Mouse (Mus musculus) ZHBTc4 (cell line): ENCODE data around the gene Lyz1.
"Not testable (repeated sequence)": the region's sequence is repeated elsewhere in the genome, so short reads cannot be mapped to it uniquely, and the experiment has no call there.

ENCODE experiments used
- DNase-seq: peaks from one replicate; pipeline ENCODE4 v3.0.0-alpha.2; 2011; ENCODE audit warnings: low read depth, low spot score

The Lyz1 gene

DNA sequence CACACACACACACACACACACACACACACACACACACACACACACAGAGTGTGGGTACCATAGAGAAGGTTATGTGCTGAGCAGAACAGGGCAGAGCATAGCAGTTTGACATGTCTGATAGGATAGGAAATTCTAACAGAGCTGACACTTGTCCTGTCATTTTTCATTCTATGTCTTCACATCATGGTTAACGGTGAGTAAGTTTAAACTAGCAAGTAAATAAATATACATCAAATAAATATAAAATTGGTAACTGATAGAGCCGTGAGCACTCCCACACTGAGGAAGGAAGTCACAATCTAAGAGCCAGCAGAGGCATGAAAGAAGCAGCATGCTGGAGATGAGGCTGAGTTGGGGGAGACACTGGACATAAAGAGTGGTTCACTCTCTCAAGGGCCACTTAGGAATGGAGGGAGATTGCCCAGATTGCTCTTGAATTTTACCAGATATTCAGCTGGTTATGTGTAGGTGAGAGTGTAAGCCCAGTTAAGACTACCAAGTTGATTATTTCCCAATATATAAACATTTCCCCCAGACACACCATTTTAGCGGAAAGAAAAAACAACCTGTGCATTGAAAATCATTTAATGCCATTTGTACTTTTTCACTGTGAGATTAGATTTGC, 5.3 kb downstream of the Lyz1 start:
- DNase-seq: no peak

DNA sequence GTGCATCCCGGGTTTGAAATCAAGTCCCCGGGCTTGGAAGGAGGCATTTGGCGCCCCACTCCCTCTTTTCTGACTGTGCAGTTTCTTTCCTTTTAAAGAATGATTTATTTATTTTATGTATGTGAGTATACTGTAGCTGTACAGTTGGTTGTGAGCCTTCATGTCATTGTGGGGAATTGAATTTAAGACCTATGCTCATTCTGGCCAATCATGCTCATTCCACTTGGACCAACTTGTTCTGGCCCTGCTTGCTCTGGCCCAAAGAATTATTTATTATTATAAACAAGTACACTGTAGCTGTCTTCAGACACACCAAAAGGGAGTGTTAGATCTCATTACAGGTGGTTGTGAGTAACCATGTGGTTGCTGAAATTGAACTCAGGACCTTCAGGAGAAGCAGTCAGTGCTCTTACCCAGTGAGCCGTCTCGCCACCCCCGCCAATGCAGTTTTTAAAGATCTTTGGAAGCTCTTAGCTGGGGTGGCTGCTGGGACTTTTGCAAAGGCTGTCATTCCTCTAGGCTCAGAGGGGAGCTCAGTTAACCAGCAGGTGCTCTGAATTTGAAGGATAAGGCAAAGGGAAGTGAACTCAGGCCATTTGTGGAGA, 6.2 kb downstream of the Lyz1 start:
- DNase-seq: no peak

DNA sequence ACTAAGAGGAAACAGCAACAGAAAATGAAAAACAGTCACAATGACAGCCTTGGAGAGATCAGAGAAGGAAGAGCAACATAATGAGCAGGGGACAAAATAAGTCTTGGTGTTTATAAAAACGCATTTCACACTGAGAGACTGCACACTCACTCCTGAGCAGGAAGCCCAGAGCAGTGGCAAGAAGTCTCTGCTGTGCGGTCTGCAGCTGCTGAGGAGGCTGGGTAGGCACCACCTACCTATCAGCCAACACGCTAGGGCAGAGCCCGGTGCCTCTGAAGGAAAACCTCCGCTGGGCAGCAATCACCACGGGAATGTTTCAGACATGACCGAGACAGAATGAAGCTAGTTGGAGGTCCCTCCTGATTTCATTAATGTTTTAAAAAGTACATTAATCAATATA, 7.1 kb downstream of the Lyz1 start:
- not testable (repeated sequence) for DNase-seq

DNA sequence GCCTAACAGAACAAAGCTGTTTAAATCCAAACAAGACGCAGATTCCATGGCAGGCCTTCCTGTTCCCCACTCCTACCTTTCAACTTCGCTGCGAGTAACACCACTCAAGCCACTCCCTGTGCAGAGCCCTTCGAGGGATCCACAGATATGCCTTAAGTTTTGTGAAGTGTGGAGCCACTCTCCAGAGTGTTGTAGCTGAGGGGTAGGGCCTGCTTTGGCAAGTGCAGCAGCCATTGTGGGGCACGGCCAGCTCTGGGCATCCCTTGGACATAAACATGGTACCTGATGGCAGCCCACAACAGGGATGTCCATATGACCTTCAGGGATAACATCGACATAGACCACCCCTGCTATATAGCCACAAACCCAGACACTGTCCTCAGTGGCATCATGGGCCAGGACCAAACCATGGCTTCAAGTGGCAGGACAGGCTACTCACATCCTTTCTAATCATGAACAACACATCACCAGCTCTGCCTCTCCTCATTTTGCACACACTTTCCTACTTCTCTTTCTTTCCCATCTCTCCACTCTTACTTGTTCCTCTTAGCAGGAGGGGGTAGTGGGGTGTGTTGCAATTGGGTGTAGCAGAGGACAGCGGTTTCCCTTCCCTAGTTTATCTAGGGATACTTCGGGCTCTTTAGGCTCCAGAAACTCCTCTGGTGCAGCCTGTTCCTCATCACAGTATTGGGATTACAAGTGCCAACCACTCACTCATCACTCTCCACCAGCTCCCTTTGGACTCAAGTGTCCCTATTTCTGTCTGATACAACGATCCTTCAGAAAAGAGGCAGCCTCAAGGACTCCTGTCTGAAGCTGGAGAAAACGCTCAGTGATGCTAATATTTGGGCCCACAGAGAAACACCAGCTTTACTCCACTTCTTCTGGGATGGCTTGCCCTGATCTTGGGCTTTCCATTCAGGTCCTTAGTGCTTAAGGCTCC, 7.8 kb downstream of the Lyz1 start:
- DNase-seq: no peak

DNA sequence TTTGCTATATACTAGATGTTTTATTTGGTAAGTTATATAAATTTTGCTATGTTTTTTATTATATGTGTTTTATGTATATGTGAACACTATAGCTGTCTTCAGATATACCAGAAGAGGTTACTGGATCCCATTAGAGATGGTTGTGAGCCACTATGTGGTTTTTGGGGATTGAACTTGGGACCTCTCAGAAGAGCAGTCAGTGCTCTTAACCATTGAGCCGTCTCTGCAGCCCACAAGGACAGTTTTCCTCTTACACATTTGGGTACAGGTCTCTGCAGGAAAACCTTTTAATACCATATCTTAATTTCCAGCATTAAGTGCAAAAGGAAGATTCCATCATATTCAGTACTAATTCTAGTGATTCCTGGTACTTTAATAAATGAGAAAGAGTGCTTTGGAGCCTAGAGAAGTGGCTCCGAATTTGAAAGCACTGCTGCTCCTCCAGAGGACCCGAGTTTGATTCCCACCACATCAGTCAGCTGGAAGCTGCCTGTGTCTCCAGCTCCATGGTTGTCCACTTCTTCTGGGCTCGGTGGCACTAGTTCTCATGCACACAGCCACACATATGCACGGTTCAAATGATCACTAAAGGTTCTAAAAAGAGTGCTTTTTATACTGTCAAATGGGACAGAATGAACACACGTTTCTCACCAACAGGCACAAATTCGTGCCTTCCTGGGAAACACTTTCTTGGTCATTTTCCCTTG, 8.6 kb downstream of the Lyz1 start:
- DNase-seq: no peak

DNA sequence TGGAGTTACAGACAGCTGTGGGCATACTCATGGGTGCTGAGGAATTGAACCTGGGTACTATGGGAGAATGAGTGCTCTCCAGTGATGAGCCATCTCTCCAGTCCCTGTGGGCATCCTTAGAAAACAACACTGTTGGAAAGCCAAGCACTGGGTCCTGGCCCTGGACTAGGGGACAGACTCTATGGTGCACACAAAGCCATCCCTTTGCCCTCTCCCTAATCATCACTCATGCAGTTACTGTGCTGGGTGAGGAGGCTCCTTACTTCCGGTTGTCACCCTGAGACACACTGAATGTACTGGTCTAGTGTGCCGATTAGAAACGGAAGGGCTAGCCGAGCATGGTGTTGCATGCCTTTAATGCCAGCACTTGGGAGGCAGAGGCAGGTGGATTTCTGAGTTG, 9.5 kb downstream of the Lyz1 start:
- DNase-seq: not testable (repeated sequence)

DNA sequence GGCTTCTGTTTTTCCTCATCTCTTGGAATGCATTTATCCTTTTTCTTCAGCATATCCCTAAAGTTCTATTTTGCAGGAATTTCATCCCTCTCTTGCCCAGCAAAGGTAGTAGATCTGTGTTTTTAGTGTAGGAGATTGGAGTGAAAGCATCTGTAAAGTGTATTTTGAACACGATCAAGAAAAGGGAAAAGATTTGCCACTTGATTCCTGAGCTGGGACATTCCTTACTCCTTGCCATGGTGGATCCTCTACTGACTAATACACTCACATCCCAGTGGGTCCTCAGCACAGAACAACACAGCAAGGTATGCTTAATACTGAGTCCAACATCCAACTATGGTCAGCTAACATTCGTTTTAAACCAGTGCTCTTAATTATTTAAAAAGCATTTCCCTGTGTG, 10.1 kb downstream of the Lyz1 start:
- DNase-seq: no peak

DNA sequence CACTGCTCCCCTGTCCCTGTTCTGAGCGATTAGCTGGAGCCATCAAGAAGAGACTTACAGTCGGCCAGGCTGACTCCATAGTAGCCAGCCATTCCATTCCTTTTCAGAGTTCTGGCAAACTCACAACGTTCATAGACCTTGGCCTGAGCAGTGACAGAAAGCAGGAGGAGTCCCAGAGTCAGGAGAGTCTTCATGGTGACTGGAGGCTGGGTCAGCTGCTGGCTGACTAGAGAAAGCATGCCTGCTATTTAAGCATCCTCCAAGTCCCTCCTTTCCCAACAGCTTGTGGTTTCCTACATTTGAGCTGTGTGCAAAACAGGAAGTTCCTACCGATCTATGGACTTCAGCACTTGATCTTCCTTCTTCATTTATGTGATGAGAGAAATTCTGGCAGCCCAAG, 10.6 kb downstream of the Lyz1 start, which contains the start of gene Lyz2:
Lyz2 (minus strand) TSS at position 273 of the 400 bp plus-strand sequence.
- no peak for DNase-seq

DNA sequence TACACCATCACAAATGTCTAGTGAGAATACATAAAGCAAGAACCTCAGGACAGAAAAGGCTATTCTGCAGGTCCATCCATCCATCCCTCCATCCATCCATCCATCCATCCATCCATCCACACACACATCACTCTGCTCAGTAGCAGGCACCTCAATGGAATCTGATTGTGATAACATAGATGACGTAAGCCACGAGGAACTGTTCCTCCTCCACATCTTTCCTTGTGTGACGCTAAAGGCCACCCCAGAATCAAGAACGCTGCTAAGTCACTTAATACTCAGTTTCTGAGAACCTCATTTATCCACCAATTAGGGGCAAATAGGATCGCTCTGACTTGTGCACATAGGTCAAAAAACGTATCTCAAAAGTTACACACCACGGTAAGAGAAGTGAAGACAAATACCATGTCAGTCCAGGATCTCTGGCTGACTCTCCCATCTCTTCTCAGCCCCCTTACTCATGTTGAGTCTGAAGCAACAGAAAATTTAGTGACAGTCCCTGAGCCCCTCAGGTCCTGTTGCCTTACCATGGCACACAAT, 11.2 kb downstream of the Lyz1 start:
- DNase-seq: no peak

DNA sequence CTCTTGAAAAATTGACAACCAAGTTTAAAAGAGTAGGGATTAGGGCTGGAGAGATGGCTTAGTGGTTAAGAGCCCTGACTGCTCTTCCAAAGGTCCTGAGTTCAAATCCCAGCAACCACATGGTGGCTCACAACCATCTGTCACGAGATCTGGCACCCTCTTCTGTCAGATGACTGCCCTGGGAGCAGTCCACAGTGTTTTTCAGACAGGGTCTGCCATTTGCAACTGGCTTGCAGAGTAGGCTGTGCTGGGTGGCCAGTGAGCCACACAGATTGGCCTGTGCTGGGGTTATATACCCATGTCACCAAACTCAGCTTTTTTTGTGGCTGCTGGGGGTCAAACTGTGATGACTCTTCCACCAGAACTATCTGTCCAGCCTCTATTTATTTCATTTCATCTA, 12.7 kb downstream of the Lyz1 start:
- DNase-seq: no peak

DNA sequence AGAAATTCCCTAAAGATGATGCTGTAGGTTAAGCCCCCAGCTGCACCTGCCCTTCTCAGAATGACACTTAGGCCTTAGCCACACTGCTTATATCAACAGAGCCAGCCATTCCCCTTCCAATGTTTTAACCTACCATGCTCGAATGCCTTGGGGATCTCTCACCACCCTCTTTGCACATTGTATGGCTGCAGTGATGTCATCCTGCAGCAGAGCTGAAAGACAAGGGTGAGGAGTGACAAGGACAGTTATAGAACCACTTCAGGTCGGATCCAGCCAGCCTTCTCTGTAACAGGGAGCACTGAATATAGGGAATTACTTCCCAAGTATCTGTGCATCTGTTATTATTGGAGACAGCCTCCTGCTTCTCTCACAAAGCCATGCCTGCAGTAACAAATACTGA, 14.2 kb downstream of the Lyz1 start:
- not testable (repeated sequence) for DNase-seq

DNA sequence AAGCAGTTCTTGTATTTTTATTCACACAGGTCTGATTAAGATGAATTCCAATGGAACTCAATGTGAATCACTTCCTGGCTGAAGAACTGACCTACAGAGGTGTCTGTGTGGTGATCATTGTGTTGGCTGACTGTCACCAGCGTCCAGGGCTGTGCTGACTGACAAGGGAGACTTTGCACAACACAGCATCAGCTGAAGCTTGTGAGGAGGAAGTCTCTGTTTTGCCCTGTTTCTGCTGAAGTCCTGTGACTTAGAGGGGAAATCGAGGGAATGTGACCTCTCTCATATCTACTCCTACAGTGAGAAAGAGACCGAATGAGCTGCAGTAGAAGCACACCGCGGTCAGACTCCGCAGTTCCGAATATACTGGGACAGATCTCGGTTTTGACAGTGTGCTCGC, 14.9 kb downstream of the Lyz1 start:
- DNase-seq: not testable (repeated sequence)

DNA sequence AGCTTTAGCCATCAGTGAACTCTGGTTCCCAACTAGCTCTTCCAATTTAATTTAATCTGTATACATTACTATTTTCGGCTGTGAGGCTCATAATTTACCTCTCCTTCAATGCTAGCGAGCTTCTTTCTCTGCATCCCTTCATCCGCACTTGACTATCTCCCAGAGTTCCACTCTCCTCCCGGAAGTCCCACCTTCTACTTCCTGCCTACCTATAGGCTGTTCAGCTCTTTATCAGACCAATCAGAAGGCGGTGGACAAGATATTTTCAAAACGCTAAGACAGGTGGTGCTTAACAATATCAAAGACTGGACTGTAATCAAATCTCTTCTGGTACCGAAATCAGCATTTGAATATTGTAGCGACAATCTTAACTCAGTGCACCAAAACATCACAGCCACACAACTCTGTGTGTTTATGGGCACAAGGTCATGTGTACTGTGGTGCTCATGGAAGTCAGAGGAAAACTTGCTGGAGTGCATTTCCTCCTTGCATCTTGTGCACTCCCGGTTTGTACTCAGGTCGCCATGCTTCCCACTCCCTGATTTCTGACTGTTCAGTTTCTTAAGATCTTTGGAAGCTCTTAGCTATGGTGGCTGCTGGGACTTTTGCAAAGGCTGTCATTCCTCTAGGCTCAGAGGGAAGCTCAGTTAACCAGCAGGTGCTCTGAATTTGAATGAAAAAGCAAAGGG, 16.8 kb downstream of the Lyz1 start:
- peak; percentile 40 for DNase-seq

DNA sequence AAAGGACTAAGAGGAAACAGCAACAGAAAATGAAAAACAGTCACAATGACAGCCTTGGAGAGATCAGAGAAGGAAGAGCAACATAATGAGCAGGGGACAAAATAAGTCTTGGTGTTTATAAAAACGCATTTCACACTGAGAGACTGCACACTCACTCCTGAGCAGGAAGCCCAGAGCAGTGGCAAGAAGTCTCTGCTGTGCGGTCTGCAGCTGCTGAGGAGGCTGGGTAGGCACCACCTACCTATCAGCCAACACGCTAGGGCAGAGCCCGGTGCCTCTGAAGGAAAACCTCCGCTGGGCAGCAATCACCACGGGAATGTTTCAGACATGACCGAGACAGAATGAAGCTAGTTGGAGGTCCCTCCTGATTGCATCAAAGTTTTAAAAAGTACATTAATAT, 18.0 kb downstream of the Lyz1 start:
- DNase-seq: not testable (repeated sequence)

DNA sequence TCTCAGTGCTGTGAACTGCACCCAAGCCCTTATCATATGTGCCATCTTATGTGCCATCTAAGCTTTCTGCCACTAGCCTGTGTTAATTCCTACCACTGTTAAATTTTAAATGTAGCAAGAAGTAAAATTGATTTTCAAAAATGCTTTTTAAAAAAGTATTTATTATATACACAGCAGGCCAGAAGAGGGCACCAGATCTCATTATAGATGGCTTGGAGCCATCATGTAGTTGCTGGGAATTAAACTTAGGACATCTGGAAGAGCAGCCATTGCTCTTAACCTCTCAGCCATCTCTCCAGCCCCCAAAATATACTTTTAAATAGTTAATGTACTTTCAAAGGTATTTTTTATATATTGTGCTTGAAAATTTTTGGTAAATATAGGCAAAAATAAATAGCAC, 20.6 kb downstream of the Lyz1 start:
- no peak for DNase-seq

DNA sequence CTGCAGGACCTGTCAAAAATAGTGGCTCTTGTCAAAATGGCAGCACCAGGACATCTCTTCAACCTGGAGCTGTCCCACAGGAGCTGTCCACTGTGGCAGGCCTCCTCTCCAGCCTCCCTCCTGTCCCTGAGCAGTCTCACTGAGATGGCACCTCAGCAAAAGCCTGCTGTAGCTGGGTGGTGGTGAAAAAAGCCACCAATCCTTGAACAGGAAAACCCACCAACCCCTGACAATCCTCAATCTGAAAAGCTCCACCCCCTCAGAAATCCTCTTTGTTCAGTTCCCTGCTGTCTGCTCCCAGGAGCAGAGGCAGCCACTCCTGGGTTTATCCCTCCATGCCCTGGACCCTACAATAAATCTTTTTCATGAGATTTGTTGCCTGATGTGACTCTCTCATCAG, 32.8 kb downstream of the Lyz1 start:
- no peak for DNase-seq

DNA sequence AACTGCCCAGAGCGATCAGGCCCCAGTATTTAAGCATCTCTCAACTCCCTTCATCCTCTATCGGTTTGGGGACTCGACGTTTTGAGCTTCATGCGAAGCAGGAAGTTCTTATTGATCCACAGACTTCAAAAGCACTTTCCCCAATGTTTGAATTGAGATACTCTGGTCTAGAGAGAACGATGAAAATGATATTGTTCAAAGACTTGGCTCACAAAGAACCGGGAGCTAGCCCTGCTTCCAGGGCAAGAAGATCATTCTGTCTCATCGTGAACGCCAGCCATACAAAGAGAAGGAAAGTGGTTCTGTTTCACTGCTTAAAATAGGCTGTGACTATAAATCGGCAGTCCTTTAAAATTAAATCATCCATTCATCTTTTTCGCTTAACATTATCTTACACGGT, 54.1 kb downstream of the Lyz1 start, which contains the start of gene 9530003J23Rik:
9530003J23Rik (minus strand) TSS at position 101 of the 400 bp plus-strand sequence.
- no peak for DNase-seq
